Mouse (Mus musculus) left cerebral cortex, adult 9 months (tissue): ENCODE results near the gene Upk3b.

Source experiments
- DNase-seq, 2 experiments: peaks; one replicate each; pipeline ENCODE4 v3.0.0; 2022; ENCODE audit warnings: low spot score in 2 of 2

Gene Upk3b

GRCm38 (mm10) chr5:136075076-136075475, 36.8 kb downstream of the Upk3b start:
- no peak for DNase-seq

- DNase-seq = no peak
Observed at GRCm38 (mm10) chr5:136076284-136076683, 38.0 kb downstream of the Upk3b start.

GRCm38 (mm10) chr5:136077001-136077550, 38.8 kb downstream of the Upk3b start:
- no peak for DNase-seq

- no peak for DNase-seq
Observed at GRCm38 (mm10) chr5:136078136-136078535, 39.8 kb downstream of the Upk3b start.

- no peak for DNase-seq
Observed at GRCm38 (mm10) chr5:136082345-136082744, 44.0 kb downstream of the Upk3b start.

GRCm38 (mm10) chr5:136083669-136084107, 45.4 kb downstream of the Upk3b start, which contains the start of gene Rasa4:
Rasa4 (plus strand) TSS chr5:136083916.
- peak; percentile 84 to 93 for DNase-seq

- DNase-seq = no peak
Observed at GRCm38 (mm10) chr5:136084144-136084881, 46.0 kb downstream of the Upk3b start.

- DNase-seq = no peak
Observed at GRCm38 (mm10) chr5:136084891-136085651, 46.8 kb downstream of the Upk3b start.

- no peak for DNase-seq
Observed at GRCm38 (mm10) chr5:136086290-136086689, 48.0 kb downstream of the Upk3b start.

GRCm38 (mm10) chr5:136088821-136089575, 50.7 kb downstream of the Upk3b start:
- DNase-seq = no peak

GRCm38 (mm10) chr5:136091927-136092326, 53.6 kb downstream of the Upk3b start:
- no peak for DNase-seq

GRCm38 (mm10) chr5:136094249-136095010, 56.1 kb downstream of the Upk3b start:
- no peak for DNase-seq

- no peak for DNase-seq
Observed at GRCm38 (mm10) chr5:136095089-136095488, 56.8 kb downstream of the Upk3b start.
